Mouse (Mus musculus) stomach, postnatal 0 days (tissue): ENCODE measurements around the gene Gadl1.

ENCODE experiments used
- CTCF ChIP-seq: IDR thresholded peaks from 2 replicates; pipeline ENCODE4 v1.5.1; 2016; ENCODE audit warnings: antibody characterized with exemption, low read depth, mild to moderate bottlenecking, moderate library complexity
- EP300 ChIP-seq: optimal IDR thresholded peaks from 2 replicates; pipeline ENCODE3; 2016; ENCODE audit warnings: antibody characterized with exemption

DNA sequence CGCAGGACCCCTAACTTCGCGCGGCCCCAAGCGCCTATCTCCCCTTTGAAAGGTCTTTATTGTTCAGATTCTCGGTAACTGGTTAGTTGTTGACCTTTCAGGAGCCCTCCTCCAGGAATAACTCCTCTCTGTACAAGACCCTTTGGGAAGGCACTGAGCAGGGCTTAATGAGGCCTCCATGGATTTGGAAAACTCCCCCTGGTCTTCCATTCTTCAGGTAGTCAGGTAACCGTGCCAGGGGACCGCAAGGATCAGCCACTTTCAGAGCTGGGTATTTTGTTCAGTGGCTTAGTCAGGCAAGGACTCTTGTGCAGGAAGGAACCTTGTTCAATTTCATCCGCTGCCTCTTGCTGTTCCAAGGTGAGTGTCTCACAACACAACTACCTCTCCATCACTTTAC lies at the start of gene Gadl1:
- TF ChIP-seq CTCF (no peak), EP300 (no peak)
